Mouse (Mus musculus): Measurements from ENCODE around the gene Dync1li1.

GRCm38 (mm10) chr9:114663782-114664181 is 24.8 kb upstream of the Dync1li1 start:
- TF ChIP-seq TAL1 (IDR thresholded peaks at IDR 0.05; ENCODE audit: low read length) (no peak), GATA1 (IDR thresholded peaks at IDR 0.05; ENCODE audit: low read length) (no peak)

Data from erythroblast, embryonic 14.5 days (primary cell).